Mouse (Mus musculus): ENCODE data around the gene Pus10. TPM values are rescaled to one million over a fixed set of nuclear protein-coding genes. Genes with fewer than 3 reads are reported as not detected.

Gene Pus10
- total RNA-seq (2021), result 10 to 100 TPM; 13.9 to 16.4 TPM
- long read RNA-seq, experiment 1, transcript Pus10-202 (18 exons, 3,559 nt), result major isoform, 5 of 12 reads
- long read RNA-seq, experiment 1, partial matches to known transcripts, result 2 of 12 reads
- long read RNA-seq, experiment 1, other reads (novel, unspliced or antisense), result 4 of 12 reads
- long read RNA-seq, experiment 2, partial matches to known transcripts, result 0 of 4 reads
- long read RNA-seq, experiment 2, other reads (novel, unspliced or antisense), result 1 of 4 reads

DNA sequence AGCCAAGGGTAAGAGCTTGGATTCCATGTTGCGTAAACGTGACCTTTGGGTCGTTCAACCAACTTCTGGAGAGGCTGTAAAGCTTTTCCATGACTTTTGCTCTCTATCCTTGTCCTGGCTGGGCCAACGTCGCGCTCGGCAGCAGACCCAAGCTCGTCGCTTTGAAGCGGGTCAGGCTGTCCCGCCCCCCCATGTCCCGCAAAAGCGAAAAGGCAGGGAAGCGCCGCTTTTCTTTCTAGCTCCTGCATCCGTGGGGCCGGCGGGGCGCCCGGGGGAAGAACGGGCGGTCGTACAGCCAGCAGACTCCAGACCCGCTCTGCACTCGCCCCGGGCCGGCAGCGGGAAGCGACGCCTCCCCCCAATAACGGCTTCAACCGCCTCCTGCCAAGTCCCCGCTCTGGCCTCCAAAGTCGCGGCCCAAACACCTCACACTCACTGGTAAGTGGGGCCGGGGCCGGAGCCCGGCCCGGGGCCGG, at the start of gene Pus10:
Gene Pus10 (plus strand): TSS at position 364 of the 476 bp plus-strand sequence.
- peak; percentile 72 for DNase-seq

DNA sequence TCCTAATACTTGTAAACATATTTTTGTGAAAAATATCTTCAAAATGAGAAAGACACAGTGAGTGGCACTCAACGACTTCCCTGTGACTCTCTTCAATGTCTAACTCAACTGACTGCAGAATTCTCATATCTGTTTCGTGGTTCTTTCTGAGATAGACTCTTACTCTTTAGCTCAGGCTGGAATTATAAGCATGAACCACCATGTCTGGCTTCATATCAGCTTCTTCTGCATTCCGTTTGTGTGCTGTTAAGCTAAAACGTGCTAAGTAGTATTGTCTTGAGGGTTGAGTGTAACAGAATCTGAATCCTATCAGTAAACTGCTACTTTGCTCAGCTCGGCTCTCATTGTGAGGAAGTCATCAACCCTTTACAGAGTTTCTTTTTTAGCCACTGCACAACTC, 46.5 kb upstream of the Pus10 start:
- DNase-seq, result no peak

DNA sequence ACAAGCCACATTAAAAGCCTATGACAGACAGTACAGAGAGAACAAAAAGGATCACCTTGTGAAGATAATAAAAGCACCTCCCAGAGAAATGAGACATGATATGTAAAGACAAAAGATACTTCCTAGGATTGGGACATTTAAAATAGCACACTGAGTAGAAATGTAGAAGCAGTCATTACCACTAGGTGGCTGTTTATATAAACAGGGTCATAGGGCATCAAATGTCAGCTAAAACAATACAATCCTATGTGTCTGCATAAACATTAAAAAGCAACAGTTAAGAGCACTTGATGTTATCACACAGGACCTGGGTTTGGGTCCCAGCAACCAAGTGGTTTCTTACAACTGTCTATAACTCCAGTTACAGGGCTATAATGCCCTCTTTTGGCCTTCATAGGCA, 34.8 kb upstream of the Pus10 start:
- DNase-seq, result no peak

DNA sequence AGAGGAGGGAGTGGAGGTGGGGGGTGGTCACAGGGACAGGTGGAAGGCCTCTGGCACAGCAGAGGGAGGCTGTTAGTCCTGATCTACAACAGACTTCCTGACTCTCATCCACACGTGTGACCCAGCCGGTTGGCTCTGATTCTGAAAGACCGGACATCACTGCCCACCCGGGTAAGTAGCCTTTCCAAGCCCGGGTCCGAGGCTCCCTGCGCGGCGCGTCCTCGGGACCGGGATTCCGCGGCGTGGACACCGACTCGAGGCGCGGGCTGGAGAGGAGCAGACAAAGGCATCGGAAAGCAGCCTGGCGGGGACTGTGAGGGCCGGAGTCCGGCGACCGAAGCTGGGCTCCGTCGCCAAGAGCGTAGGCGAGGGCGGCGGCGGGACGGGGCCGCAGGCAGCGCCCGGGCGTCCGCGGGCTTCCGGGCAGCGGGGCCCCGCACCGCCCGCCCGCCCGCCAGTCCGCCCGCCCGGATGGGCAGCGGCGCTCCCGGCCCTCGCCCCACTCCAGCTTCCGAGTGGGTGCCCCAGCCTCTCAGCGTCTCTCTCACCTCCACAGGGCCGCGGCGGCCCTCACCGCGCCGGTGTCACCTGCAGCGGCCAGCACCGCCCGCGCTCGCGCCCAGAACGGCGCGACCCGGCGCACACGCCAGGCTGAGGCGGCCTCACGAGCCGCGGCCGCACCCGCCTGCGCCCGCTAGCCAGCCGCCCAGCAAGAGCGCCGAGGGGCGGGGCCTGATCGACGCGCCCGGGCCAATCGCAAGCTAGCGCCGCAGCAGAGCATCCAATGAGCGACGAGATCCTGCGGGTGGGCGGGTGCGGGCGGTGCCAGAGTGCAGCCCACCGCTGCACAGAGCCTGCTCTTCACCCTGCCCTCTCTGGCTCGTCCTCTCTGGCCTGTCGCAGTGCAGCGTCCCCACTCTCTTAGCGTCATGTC, 32.3 kb upstream of the Pus10 start, which contains the start of gene 0610010F05Rik:
Gene 0610010F05Rik (minus strand): TSS at position 695 of the 934 bp plus-strand sequence.
- peak; percentile 88 to 91 for DNase-seq

DNA sequence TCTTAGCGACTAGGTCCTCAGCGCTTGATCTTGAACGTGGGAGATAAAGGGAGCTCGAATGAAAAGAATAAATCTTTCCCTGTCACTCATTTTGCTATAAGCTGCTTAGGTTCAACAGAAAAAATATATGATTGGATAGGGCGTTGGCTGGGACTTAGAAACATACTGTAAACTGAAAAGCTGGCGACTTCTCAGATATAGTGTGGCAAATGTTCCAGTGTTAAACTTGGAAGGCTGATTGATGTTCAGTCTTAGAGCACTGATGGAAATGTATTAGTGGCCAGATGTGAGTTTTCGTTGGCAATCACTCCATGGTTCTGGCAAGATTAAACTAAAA, 31.6 kb upstream of the Pus10 start:
- DNase-seq, result no peak

DNA sequence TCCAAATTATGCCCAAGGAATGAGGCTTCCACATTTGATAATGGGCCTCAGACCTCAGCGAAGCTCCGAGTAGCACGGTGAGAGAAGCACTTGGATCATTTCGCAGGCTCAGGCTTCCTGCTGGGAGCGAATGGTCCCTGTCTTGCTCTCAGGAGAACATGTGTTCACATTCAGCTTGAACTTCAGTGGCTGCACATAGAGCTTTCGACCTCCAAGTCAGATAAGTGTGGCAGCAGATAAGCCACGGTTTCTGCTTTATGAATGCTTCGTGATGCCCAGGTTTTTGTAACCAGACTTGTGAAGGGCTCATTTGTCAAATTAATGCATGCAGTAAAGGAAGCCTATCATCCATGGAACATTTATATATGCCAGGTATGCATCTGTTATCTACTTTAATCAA, 30.9 kb upstream of the Pus10 start:
- DNase-seq, result no peak

DNA sequence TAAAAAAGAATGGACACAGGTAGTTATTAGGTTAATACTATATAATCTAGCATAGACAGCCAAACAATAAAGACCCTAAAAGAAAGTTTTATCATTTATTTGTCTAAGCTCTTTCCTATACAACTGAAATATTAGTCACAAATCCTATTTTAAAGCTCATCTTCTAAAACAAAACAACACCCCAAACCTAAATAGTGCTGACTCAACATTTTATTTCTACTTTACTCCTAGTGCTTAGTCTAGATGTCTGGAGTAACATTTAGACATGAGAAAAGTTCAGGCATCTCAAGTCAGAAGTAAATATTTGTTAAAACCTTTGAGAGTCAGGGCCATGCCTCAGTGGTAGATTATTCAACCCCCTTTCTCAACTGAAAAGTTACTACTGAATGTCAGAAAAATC, 18.0 kb upstream of the Pus10 start:
- DNase-seq, result no peak

DNA sequence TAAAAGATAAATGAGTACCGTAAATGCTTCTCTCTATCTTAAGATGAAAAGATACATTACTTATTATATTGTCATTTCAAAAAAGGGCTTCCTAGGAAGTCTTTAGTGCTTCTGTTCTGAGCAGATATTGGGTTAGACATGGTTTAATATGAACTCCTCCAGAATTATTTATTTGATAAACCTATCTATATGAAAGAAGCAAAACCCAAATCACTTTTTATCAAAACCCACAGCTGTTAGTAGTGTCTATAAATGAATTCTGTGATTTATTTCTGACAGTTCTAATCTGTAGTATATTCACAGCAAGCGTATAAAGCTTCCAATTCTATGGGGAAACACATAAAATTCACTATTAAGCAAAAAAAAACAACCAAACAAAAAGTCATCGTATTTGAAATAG, 17.6 kb upstream of the Pus10 start:
- no peak for DNase-seq

DNA sequence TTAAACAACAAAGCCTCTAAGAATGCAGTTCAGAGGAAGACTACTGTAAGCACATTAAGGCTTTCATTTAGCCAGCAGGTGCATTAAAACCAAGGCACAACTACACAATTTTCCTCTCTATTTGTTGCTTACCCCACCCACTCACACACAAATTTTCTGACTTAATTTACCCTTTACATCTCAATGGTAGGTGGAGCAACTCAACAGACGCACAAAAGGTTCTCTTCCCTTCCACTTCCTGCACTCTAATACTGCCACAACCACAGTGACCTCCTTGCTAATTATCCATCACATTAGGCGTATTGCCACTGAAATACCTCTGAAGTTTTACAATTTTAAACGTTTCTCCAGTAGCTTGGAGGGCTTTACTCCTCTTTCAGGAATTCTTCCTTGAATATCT, 11.8 kb upstream of the Pus10 start:
- DNase-seq, result no peak

DNA sequence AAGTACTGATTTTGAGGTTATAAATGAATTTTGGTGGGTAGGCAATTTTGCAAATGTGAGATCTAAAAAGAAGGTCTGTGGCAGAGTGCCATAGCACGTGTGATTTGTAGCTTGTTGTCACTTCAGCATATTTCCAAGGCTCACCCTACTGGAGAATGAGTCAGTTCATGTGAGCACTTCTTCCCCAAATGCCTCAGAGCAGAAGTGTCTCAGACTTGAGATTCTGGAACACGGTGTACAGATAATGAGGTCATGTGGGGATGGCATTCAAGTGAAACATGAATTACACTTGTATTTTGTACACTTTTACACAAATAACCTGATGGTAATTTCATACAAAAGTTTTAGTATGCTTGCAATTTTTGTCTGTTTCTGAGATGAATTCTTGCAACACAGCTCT, 7.7 kb upstream of the Pus10 start:
- DNase-seq, result peak; percentile 21 to 24

DNA sequence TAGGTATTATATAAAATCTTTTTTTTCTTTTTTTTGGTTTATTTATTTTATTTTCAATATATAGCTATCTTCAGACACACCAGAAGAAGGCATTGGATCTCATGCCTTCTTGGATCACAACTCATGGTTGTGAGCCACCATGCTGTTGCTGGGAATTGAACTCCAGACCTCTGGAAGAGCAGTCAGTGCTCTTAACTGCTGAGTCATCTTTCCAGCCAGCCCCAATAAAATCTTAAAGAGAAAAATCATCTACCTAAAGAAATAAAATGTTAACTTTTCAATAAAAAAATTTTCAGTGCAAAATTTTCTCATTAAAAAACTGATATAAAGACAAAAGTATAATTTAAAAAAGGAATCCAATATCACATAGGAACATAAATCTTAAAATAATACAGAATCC, 1.2 kb upstream of the Pus10 start:
- no peak for DNase-seq

DNA sequence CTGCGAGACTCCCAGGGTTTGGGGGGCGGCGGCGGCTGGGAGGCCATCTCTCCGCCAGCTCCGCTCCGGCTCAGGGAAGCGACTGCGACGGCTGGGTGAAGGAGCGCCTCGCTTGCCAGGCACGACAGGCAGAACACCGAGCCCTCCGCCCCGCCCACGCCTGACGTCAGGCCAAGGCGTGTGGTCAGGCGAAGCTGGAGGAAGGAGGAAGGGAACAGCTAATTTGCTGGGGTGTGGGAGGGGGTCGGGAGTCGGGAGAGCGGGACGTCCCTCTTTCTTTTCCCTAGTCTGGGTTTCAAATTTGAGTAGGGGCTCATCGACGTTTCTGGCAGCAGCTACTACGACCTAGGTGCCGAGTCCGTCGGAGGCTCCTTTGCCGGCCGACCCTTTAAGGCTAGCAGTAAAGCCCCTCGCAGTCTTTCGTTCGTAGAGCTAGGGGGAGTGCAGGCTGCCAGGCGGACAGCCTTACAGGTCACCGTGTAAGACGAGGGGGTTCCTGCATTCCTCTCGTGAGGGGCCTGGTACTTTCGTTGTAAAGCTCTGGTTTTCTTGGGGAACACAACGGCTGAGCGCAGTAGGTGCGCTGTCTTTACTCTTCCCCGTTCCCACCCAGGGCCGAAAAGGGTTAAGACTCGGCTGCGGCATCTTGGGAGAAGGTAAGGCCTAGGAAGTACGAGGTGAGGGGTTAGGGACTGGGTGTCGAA, 476 bp downstream of the Pus10 start, which contains the start of gene Pex13:
Gene Pex13 (minus strand): TSS at position 162 of the 704 bp plus-strand sequence.
- DNase-seq, result peak; percentile 94 to 96

DNA sequence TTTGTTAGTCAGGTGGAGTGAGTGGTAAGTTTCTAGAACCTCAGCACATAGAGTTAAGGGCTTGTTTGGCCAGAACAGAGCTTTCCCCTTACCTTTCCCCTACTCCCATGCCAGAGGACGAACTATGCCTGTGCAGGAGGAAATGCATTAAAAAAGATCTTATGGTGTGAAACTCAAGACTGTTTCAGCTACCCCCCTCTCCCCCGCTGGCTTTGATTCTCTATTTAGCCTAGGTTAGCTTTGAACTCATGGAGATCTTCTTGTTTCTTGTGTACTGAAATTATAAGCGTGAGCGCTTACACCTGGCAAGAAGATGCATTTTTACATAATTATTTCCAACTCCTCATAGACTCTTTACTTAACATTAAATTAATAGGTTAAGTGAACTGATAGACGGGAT, 1.1 kb downstream of the Pus10 start:
- no peak for DNase-seq

DNA sequence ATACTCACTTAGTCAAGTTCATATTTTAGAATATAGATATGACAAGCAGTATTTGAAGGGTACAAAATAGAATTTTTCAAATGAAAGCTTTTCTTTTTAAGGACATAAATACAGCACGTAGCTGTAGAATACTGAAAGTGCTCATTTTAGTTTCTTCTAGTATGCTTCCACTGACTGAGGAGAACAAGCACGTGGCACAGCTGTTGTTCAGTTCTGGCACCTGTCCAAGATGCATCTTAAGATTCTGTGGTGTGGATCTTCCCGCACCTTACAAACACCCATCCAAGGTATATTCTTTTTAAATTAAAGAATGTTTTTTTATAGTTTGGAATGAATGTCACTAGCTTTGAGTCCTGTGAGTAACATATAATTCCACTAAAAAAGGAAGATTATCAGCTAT, 1.7 kb downstream of the Pus10 start:
- peak in 1 of 2 experiments; percentile 27 for DNase-seq

DNA sequence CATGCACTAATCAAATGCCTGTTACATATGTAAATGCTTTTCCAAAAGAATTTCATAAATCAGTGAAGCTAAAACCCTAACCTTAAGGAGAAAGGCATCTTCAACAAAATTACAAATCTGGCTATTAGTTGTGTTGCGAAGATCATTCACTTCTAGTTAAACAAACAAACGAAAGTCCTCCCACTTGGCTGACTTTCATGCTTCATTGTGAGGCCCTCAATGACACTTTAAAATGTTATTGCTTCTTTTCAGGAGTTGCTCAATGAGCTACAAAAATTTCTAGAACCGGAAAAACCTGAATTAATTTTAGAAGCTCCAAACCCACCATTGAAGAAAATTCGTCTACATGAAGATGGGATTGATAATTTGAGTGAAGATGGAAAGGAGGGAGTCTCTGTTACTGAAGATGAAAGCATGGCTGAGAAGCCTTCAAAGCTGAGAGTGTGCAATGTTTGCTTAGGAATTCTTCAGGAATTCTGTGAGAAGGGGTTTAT, 6.8 kb downstream of the Pus10 start:
- DNase-seq, result no peak

DNA sequence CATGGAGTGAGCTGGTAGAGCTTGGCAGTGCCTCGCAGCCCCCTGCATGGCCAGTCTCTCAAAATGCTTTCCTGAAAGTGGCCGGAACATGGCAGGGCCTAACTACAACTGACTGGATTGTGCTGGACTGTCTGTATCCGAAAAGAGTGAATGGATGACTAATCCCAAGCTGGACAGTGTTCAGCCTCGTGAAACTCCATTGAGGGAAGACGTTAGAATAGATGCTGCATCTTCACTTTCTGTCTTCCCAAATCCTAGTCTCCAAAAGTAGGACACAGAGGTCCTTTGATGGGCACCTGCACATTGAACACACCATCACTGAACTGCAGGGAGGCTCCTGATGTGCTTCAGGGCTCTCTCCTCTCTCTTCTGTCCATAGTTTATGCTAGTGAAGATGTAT, 10.6 kb downstream of the Pus10 start:
- no peak for DNase-seq

DNA sequence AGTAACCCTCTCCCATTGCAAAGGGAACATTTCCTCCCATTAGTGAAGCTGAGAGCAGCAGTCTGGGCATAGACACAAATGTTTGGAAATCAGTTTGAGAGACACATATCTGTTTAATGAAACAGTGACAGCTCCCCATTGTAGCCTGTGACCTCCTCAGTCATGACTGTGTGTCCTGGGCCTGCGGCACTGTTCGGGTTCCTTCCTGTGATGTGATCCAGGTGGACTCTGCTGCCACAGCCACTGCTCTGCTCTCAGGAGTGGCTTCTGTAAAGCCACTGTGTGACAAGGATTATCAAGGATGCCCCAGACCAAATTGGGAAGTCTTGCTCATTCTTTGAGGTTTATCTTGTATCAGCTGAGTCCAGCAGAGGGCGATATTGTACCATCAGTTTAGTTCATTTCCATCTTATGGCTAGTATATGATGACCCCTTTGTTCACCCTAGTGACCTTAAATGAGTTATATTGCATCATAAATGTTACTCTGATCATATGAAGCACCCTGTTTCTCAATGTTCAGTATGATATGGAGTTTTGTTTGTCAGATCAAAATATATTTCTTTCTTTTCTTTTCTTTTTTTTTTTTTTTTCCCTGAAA, 13.7 kb downstream of the Pus10 start:
- peak; percentile 35 to 67 for DNase-seq

DNA sequence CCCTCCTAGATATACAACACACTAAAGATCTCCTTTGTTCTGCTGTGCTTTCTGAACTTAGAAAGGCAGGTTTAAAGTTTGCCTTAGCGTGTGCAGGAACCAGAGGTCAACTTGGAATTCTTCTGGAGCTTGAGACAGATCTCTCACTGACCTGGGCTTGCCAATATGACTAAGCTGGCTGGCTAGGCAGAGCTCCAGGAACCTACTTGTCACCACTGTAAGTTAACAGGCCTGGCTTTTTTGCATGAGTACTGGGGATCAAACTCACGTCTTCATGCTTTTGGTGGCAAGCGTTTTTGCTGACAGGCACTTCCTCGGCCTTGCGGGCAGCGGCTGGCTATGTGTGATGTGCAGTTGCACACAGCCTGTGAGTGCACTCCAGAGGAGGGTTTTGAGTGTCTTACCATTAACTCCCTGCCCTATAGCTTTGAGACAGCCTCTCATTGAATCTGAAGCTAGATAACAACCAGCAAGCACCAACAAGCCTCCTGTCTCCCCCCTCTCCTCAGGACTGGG, 15.0 kb downstream of the Pus10 start:
- peak; percentile 52 to 55 for DNase-seq

DNA sequence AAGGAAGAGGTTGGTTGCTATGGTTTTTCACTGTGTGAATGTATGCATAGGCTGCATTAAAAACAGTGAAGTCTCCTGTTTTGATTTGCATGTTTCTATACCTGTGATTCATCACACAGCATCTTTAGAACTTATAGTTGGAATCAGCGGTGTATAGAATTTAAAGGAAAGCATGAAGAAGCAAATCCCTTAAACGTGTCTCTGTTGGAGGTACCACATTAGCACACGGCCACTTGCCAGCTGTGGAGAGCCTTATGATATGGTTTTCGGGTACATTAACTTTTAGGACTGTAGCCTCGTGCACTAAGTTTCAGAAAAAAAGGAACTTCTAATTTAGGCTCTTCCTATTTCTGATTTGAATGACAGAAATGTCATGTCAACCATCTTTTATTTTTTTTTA, 17.1 kb downstream of the Pus10 start:
- DNase-seq, result no peak

DNA sequence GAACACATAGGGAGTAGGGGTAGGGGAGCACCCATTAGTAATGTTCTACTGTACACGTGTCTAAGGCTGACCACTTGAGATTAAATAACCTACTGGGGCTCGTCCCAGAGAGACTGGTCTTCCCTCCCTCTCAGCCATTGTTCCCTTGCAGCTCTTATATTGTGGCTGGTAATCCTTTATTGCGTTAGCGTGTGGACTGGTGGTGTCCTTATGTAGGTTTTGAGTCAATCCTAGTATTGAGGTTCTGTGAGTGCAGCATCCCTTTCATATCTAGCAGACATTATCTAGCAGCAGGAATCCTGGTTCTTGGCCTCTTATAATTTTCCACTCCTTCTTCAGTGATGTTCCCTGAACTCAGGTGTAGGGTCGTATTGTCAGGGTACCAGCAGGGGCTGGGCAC, 21.2 kb downstream of the Pus10 start:
- no peak for DNase-seq

DNA sequence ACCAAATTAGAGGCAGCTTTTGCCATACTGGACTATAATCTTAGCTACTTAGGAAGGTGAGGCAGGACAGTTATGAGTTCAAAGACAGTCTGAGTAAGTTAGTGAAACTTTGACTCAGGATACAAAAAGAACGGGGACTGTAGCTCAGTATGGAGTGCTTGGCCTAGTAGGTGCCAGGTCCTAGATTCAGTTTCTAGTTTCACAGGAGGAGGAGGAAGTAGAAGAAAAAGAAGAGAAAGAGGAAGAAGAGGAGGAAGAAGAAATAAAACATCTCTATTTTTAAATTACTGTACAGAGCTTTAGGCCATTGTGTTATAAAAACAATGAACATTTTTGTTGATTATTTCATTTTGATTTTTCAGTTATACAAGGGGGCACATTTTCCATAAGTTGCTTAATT, 22.6 kb downstream of the Pus10 start:
- DNase-seq, result no peak

DNA sequence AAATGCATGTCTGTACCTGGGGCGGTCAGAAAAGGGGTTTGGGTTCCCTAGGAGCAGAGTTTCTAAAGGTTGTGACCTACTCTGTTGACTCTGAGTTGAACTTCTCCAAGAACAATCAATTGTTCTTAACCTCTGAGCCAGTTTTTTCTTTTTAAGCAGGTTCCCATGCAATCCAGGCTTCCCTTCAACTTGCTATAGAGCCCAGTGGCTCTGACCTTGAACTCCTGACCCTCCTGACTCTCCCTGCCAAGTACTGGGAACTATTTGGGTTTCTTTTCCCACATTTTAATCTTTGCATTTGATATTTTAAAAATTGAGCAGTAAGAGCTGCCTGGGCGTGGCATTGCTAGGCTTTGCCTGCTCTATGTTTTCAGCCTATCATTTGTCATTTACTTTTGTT, 27.8 kb downstream of the Pus10 start:
- peak; percentile 19 to 51 for DNase-seq
